Mouse (Mus musculus): Measurements from ENCODE around the gene Trim66. TPM values are rescaled to one million over a fixed set of nuclear protein-coding genes. Genes with fewer than 3 reads are reported as not detected.

The Trim66 gene
- polyA plus RNA-seq (2014; fragmentation: Nextera tagmentation; extraction: Ambion mirVana), result 0.43 and 0.64 TPM in 2 replicates

GRCm38 (mm10) chr7:109508034-109508433 lies at the start of gene Trim66:
TSS of gene Trim66 (minus strand) at chr7:109508134.
- Histone ChIP-seq H3K27ac (replicated peaks; ENCODE audit: low read depth, low read length) (no peak within 1 kb of the TSS), H3K9ac (replicated peaks; ENCODE audit: low read length) (no peak within 1 kb of the TSS)
- 88% methylated on average over 4 of the region's 4 CpGs for WGBS

DNA sequence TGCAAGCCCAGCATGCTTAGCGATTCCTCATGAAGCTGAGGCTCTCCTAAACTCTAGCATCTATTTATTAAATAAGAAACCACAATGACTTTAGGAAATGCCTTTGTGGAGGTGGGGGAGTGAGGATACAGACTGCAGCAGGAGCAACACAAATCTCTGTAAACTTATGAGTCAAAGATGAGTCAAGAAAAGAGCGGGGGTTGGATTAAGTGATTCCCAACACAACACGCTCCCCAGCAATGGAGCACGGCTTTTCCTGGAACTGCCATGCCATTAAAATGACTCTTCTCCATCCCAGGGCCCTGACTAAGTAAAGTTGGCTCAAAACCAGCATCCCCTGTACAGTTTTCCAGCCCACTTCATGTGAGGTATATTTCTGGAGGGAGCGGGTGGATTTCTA lies 38.8 kb upstream of the Trim66 start:
- no peak overlapping the region for H3K4me2 ChIP-seq (ENCODE audit: low read depth, low read length)
- H3K36me3 ChIP-seq (replicated peaks; ENCODE audit: control insufficient read depth, insufficient read depth, low read depth, low read length), result 0 out of 2 replicates have a peak, but pooled peaks cover 2% of the 10 kb centered on the region
- H3K4me3 ChIP-seq (ENCODE audit: low read depth, low read length), result no peak overlapping the region
- 92% methylated on average over 5 of the region's 5 CpGs for WGBS
- H3K9ac ChIP-seq (replicated peaks; ENCODE audit: low read length), result no peak overlapping the region
- H3K27me3 ChIP-seq (ENCODE audit: control insufficient read depth, insufficient read depth, low read length), result no peaks in the 10 kb centered on the region
- no peak for DNase-seq (ENCODE audit: low spot score)
- no peak for ATAC-seq (replicated peaks; ENCODE audit: insufficient number of reproducible peaks, low FRiP score, low TSS enrichment, low read depth)
- no peaks in the 10 kb centered on the region for H3K9me3 ChIP-seq (replicated peaks; ENCODE audit: control insufficient read depth, low read length)
- H3K27ac ChIP-seq (replicated peaks; ENCODE audit: low read depth, low read length), result no peak overlapping the region
- H3K4me1 ChIP-seq (ENCODE audit: control insufficient read depth, insufficient read depth, low read length), result no peaks in the 10 kb centered on the region

More at GRCm38 (mm10) chr7:109508034-109508433, at the start of gene Trim66:
- Histone ChIP-seq H3K27me3 (ENCODE audit: control insufficient read depth, insufficient read depth, low read length) (no peaks in the 10 kb centered on the region), H3K9me3 (replicated peaks; ENCODE audit: control insufficient read depth, low read length) (no peaks in the 10 kb centered on the region), H3K4me2 (ENCODE audit: low read depth, low read length) (no peak within 1 kb of the TSS), H3K36me3 (replicated peaks; ENCODE audit: control insufficient read depth, insufficient read depth, low read depth, low read length) (no peaks in the 10 kb centered on the region), H3K4me3 (ENCODE audit: low read depth, low read length) (no peak within 1 kb of the TSS), H3K4me1 (ENCODE audit: control insufficient read depth, insufficient read depth, low read length) (no peaks in the 10 kb centered on the region)
- DNase-seq (ENCODE audit: low spot score) (no peak), ATAC-seq (replicated peaks; ENCODE audit: insufficient number of reproducible peaks, low FRiP score, low TSS enrichment, low read depth) (no peak)

DNA sequence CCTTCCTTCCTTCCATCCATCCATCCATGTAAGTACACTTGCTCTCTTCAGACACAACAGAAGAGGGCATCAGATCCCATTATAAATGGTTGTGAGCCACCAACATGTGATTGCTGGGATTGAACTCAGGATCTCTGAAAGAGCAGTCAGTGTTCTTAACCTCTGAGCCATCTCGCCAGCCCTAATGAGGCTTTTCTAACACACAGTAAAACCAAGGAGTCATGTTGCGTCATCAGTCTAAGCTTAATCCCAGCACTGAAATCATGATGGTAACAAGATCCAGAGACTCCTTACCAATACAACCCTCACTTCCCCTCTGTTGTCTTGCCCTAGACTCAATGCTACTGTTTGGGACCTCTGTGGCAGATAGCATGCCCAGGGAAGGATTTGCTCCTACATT lies 38.3 kb upstream of the Trim66 start:
- WGBS, result 82% methylated on average over 2 of the region's 2 CpGs
- no peak overlapping the region for H3K27ac ChIP-seq (replicated peaks; ENCODE audit: low read depth, low read length)
- DNase-seq (ENCODE audit: low spot score) (no peak), ATAC-seq (replicated peaks; ENCODE audit: insufficient number of reproducible peaks, low FRiP score, low TSS enrichment, low read depth) (no peak)
- no peak overlapping the region for H3K9ac ChIP-seq (replicated peaks; ENCODE audit: low read length)
- H3K27me3 ChIP-seq (ENCODE audit: control insufficient read depth, insufficient read depth, low read length), result no peaks in the 10 kb centered on the region
- no peak overlapping the region for H3K4me3 ChIP-seq (ENCODE audit: low read depth, low read length)
- H3K36me3 ChIP-seq (replicated peaks; ENCODE audit: control insufficient read depth, insufficient read depth, low read depth, low read length), result 0 out of 2 replicates have a peak, but pooled peaks cover 2% of the 10 kb centered on the region
- H3K4me1 ChIP-seq (ENCODE audit: control insufficient read depth, insufficient read depth, low read length), result no peaks in the 10 kb centered on the region
- H3K4me2 ChIP-seq (ENCODE audit: low read depth, low read length), result no peak overlapping the region
- no peaks in the 10 kb centered on the region for H3K9me3 ChIP-seq (replicated peaks; ENCODE audit: control insufficient read depth, low read length)

- no peaks in the 10 kb centered on the region for H3K27me3 ChIP-seq (ENCODE audit: control insufficient read depth, insufficient read depth, low read length)
- DNase-seq (ENCODE audit: low spot score), result no peak
- H3K27ac ChIP-seq (replicated peaks; ENCODE audit: low read depth, low read length), result no peak overlapping the region
- no peak overlapping the region for H3K4me3 ChIP-seq (ENCODE audit: low read depth, low read length)
- WGBS, result 85% methylated on average over 10 of the region's 10 CpGs
- 0 out of 2 replicates have a peak, but pooled peaks cover 2% of the 10 kb centered on the region for H3K36me3 ChIP-seq (replicated peaks; ENCODE audit: control insufficient read depth, insufficient read depth, low read depth, low read length)
- no peak for ATAC-seq (replicated peaks; ENCODE audit: insufficient number of reproducible peaks, low FRiP score, low TSS enrichment, low read depth)
- no peak overlapping the region for H3K4me2 ChIP-seq (ENCODE audit: low read depth, low read length)
- no peaks in the 10 kb centered on the region for H3K4me1 ChIP-seq (ENCODE audit: control insufficient read depth, insufficient read depth, low read length)
- H3K9ac ChIP-seq (replicated peaks; ENCODE audit: low read length), result no peak overlapping the region
- H3K9me3 ChIP-seq (replicated peaks; ENCODE audit: control insufficient read depth, low read length), result no peaks in the 10 kb centered on the region
Measured at GRCm38 (mm10) chr7:109545255-109545993, 37.5 kb upstream of the Trim66 start.

DNA sequence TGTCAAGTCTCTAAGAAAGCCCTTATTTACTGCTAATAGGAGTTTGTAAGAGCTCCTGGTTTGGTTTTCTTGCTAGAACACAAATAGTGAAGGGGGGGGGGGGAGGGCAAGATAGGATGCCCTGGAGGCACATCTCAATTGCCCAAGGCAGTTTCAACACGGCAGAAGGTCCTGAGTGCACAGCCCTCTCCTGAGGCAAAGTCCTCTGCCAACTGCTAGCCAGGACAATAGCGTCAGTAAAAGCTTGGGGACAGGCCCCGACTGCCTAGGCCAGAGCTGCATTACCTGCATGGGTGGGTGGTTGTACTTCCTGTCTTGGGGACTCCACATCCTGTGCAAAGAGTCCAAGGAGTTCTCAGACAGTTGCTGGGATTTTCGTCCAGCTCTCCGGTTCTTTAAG lies 36.9 kb upstream of the Trim66 start:
- 64% methylated on average over 5 of the region's 5 CpGs for WGBS
- Histone ChIP-seq H3K27ac (replicated peaks; ENCODE audit: low read depth, low read length) (no peak overlapping the region), H3K4me1 (ENCODE audit: control insufficient read depth, insufficient read depth, low read length) (no peaks in the 10 kb centered on the region), H3K4me2 (ENCODE audit: low read depth, low read length) (no peak overlapping the region), H3K9me3 (replicated peaks; ENCODE audit: control insufficient read depth, low read length) (no peaks in the 10 kb centered on the region), H3K36me3 (replicated peaks; ENCODE audit: control insufficient read depth, insufficient read depth, low read depth, low read length) (0 out of 2 replicates have a peak, but pooled peaks cover 2% of the 10 kb centered on the region), H3K4me3 (ENCODE audit: low read depth, low read length) (no peak overlapping the region), H3K9ac (replicated peaks; ENCODE audit: low read length) (no peak overlapping the region), H3K27me3 (ENCODE audit: control insufficient read depth, insufficient read depth, low read length) (no peaks in the 10 kb centered on the region)
- no peak for ATAC-seq (replicated peaks; ENCODE audit: insufficient number of reproducible peaks, low FRiP score, low TSS enrichment, low read depth)
- no peak for DNase-seq (ENCODE audit: low spot score)

DNA sequence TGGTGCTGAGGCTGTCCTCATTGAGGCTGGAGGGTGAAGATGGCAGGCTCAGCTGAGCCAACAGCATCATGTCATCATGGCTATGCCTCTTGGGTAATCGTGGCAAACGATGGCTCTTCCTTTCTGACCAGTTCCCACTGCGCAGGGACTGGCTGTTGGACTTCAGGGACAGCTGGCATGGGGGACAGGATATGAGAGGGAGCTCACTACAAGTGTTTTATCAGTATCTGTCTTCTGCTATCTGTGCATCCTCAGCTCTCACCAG lies 34.4 kb upstream of the Trim66 start:
- no peaks in the 10 kb centered on the region for H3K27me3 ChIP-seq (ENCODE audit: control insufficient read depth, insufficient read depth, low read length)
- H3K36me3 ChIP-seq (replicated peaks; ENCODE audit: control insufficient read depth, insufficient read depth, low read depth, low read length), result peaks cover 2% of the 10 kb centered on the region; the same call in 1 of the 2 replicates
- no peak overlapping the region for H3K4me2 ChIP-seq (ENCODE audit: low read depth, low read length)
- ATAC-seq (replicated peaks; ENCODE audit: insufficient number of reproducible peaks, low FRiP score, low TSS enrichment, low read depth) (no peak), DNase-seq (ENCODE audit: low spot score) (no peak)
- H3K9me3 ChIP-seq (replicated peaks; ENCODE audit: control insufficient read depth, low read length), result no peaks in the 10 kb centered on the region
- H3K4me1 ChIP-seq (ENCODE audit: control insufficient read depth, insufficient read depth, low read length), result no peaks in the 10 kb centered on the region
- 88% methylated on average over 3 of the region's 3 CpGs for WGBS
- H3K27ac ChIP-seq (replicated peaks; ENCODE audit: low read depth, low read length), result no peak overlapping the region
- no peak overlapping the region for H3K4me3 ChIP-seq (ENCODE audit: low read depth, low read length)
- no peak overlapping the region for H3K9ac ChIP-seq (replicated peaks; ENCODE audit: low read length)

- Histone ChIP-seq H3K27me3 (ENCODE audit: control insufficient read depth, insufficient read depth, low read length) (no peaks in the 10 kb centered on the region), H3K27ac (replicated peaks; ENCODE audit: low read depth, low read length) (no peak overlapping the region), H3K4me3 (ENCODE audit: low read depth, low read length) (no peak overlapping the region), H3K4me1 (ENCODE audit: control insufficient read depth, insufficient read depth, low read length) (no peaks in the 10 kb centered on the region), H3K4me2 (ENCODE audit: low read depth, low read length) (no peak overlapping the region), H3K9ac (replicated peaks; ENCODE audit: low read length) (no peak overlapping the region), H3K9me3 (replicated peaks; ENCODE audit: control insufficient read depth, low read length) (no peaks in the 10 kb centered on the region), H3K36me3 (replicated peaks; ENCODE audit: control insufficient read depth, insufficient read depth, low read depth, low read length) (peaks cover 2% of the 10 kb centered on the region; the same call in 1 of the 2 replicates)
- DNase-seq (ENCODE audit: low spot score) (no peak), ATAC-seq (replicated peaks; ENCODE audit: insufficient number of reproducible peaks, low FRiP score, low TSS enrichment, low read depth) (no peak)
- WGBS, result 87% methylated on average over 10 of the region's 10 CpGs
Measured at GRCm38 (mm10) chr7:109541609-109542363, 33.9 kb upstream of the Trim66 start.

DNA sequence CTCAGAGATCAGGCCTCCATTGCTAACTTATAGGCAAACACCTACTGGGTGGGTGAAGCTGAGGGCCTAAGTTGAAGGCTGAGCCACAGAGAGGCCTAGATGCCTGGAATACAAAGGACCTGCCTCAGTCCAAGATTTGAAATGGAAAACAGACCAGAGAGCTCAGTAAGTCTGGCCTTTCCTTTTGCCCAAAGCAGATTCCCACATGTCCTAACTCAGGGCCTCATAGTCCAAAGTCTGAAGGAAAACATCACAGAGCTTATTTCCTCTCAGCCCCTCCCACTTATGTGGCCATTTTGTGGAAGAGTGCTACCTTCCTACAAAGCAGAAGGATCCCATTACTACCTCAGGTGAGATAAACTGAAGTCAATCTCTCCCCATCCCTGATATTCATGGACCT lies 33.0 kb upstream of the Trim66 start:
- Histone ChIP-seq H3K4me1 (ENCODE audit: control insufficient read depth, insufficient read depth, low read length) (no peaks in the 10 kb centered on the region), H3K9ac (replicated peaks; ENCODE audit: low read length) (no peak overlapping the region), H3K27ac (replicated peaks; ENCODE audit: low read depth, low read length) (no peak overlapping the region), H3K9me3 (replicated peaks; ENCODE audit: control insufficient read depth, low read length) (no peaks in the 10 kb centered on the region), H3K27me3 (ENCODE audit: control insufficient read depth, insufficient read depth, low read length) (no peaks in the 10 kb centered on the region), H3K36me3 (replicated peaks; ENCODE audit: control insufficient read depth, insufficient read depth, low read depth, low read length) (peaks cover 2% of the 10 kb centered on the region; the same call in 1 of the 2 replicates), H3K4me2 (ENCODE audit: low read depth, low read length) (no peak overlapping the region), H3K4me3 (ENCODE audit: low read depth, low read length) (no peak overlapping the region)
- ATAC-seq (replicated peaks; ENCODE audit: insufficient number of reproducible peaks, low FRiP score, low TSS enrichment, low read depth) (no peak), DNase-seq (ENCODE audit: low spot score) (no peak)
